Mouse (Mus musculus) E14TG2a.4 (cell line): ENCODE measurements around the gene Bbs9.

ENCODE experiments used
- CTCF ChIP-seq: conservative IDR thresholded peaks from 2 replicates; pipeline ENCODE4 v1.5.1; 2014; ENCODE audit warnings: low read length
- POU5F1 ChIP-seq: IDR thresholded peaks from 2 replicates; pipeline ENCODE4 v1.6.1; 2014; ENCODE audit warnings: low read length, borderline replicate concordance

DNA sequence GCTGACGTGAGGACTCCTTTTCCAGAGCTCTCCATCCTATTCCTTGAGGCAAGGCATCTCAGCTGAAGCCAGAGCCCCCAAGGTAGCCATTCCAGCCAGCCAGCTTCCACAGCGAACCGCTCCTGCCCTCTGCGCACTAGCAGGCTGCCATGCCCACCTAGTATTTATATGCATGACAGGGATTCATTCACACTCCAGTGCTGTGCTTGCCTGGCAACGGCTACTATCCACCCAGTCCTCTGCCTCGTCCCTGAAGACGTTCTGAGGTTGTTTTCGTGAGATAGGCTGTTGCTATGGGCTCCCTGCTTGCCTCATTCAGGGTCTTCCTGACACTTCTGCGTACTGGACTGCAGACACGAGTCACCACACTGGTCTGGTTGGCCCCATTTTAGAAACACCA lies 22.8 kb upstream of the Bbs9 start:
- TF ChIP-seq CTCF (no peak), POU5F1 (no peak)
